Mouse (Mus musculus) cerebellum, postnatal 36 days (tissue): ENCODE measurements around the gene Fdps.

Experiments used
- DNase-seq, 2 experiments: peaks; one replicate each; pipeline ENCODE4 v3.0.0; 2021 to 2022; ENCODE audit warnings: mixed read lengths in 2 of 2

The Fdps gene

GRCm38 (mm10) chr3:89101812-89102494, at the start of gene Fdps:
Gene Fdps (minus strand): TSS chr3:89101959.
- DNase-seq: peak; percentile 93 to 96

GRCm38 (mm10) chr3:89148567-89148966, 46.8 kb upstream of the Fdps start:
- no peak for DNase-seq

DNA sequence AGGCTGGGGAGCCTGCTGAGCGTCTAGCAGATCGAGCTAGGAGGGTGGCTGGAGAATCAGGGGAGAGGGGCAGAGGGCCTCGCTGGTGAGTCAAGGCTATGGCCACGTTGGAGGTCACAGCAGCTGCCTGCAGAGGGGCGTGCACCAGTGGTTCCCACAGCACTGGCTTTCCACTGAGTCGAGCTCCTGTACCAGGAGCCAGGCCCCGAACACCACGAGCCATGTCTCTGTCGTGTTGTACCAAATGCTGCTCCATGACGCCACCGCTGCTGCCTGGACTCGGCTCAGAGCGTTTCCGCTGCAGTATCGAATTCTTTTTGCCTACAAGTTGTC, 46.2 kb upstream of the Fdps start:
- DNase-seq: no peak

DNA sequence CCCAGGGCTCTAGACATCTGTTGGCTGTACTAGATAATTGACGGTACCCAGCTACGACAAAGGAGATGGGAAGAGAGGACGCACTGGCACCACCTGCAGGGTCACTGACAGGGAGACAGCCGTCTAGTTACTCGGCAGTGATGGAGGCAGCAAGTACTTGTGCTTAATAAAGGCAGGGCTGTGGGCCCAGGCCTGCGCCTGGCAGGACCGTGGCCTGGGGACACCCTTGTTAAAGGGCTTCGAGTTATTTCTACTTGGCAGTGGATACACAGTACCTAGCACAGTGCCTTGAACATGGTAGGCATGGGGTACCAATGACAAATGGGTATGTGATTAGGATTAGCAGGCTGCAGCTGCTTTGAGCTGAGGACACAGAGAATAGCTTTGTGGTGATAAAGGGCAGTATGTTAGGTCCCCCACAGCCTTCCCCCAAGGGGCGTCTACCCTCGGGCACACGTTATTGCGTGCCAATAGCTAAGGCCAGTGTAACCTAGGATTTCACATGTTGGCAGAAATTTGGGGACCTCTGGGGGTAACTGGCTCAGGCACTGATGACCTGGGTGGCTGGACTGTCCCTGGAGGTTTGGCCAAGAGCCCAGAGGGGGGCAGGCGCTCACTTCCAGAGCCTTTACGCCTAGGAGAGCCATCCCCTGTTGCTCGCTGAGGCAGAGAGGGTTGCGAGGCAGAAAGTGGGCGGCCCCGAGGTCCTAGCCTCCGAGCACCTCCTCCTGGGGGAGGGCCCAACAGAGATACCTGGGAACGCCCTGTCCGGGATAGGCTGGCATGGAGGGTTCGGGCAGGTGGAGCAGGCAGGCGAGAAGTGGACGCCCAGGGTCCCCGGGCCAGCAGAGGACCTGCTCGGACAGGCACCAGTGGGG, 45.6 kb upstream of the Fdps start:
- DNase-seq: no peak

DNA sequence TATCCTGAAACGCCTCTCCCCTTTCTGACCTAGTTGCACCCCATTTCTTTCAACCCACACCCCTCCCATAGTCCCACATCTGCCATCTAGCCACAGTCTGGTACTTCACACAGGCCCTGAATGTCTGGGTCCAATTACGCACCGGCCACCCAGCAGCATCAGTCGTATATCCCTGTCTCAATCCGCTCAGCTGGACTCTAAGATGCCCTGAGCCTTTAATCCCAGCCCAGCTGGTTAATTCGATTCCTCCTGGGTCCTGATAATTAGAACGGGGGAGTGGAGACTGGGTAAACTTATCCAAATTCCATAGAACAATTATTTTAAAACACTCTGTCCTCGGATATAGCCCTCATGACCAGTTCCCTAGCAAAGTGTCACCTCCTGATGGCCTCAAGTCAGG, 43.8 kb upstream of the Fdps start:
- DNase-seq: no peak

GRCm38 (mm10) chr3:89144821-89145220, 43.1 kb upstream of the Fdps start:
- DNase-seq: no peak

GRCm38 (mm10) chr3:89136365-89136764, 34.6 kb upstream of the Fdps start:
- no peak for DNase-seq

DNA sequence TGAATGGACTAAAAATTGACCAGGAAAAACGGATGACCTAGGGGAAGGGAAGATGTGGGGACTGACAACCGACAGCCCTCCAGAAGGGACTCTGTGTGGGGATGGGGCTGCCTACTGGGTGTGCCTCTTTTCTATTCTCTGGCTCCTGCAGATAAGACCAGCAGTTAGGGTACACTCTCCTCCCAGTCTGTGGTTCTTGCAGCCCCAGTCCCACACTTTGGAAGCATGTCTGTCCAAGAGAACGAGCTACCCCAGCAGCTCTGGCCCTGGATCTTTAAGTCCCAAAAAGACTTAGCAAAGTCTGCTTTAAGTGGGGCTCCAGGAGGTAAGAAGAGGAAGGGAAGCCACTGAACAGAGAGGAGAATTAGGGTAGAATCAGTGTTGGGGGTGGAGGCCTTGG, 34.2 kb upstream of the Fdps start, which contains the start of gene Pklr:
Gene Pklr (plus strand): TSS at position 185 of the 400 bp plus-strand sequence.
- DNase-seq: no peak

DNA sequence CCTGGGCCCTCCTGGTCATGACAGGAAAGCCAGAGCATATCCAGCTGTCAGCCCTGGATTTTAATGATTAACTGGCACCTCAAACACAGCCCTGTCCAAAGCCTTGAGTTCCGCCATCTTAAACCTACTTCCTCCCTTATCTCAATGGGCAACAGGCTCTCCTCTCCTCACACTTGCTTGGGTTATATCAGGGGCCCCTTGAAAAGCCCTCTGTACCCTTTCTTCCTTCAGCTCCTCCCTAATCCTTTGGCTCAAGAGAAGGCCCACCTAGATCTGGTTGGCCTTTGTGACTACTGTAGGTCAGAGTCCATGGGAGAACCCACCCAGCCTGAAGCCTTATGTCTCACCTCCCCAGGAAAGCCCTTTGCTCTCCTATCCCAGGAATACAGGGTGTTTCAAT, 32.0 kb upstream of the Fdps start:
- no peak for DNase-seq

GRCm38 (mm10) chr3:89133063-89133450, 31.3 kb upstream of the Fdps start:
- DNase-seq: no peak

GRCm38 (mm10) chr3:89132285-89133062, 30.7 kb upstream of the Fdps start:
- peak; percentile 59 to 61 for DNase-seq

DNA sequence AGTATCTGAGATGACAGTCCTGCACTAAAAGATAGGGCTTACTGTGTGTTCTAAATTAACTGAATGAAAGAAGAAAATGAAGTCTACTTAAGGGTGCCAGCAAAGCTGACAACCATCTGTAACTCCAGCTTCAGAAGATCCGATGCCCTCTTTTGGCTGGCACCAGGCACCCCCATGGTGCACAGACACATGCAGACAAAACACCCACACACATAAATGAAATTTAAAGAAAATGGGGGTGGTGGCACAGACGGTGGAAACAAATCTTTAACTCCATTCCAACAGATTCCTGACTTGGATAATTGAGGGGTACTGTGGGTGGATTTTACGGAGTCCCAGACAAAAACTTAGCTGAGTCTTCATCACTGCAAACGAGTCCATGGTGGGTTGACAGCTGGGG, 30.1 kb upstream of the Fdps start:
- no peak for DNase-seq

DNA sequence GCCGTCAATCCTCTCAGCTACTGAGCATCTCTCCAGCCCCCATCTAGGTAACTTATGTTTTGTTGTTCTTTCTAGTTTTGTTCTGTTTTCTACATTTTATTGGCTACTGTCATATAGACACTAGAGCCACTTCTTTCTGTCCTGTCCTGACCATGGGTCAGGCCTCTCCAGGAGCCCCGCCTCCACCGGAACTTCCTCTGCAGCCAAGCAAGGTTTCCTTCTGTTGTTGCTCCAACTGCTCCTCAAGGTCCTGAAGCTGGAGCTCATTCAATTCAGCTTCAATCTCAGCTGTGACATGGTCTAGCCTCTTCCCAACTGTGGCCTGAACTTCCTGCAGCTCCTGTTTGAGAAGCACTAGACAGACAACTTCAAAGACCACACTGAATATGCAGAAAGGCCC, 28.1 kb upstream of the Fdps start:
- no peak for DNase-seq

DNA sequence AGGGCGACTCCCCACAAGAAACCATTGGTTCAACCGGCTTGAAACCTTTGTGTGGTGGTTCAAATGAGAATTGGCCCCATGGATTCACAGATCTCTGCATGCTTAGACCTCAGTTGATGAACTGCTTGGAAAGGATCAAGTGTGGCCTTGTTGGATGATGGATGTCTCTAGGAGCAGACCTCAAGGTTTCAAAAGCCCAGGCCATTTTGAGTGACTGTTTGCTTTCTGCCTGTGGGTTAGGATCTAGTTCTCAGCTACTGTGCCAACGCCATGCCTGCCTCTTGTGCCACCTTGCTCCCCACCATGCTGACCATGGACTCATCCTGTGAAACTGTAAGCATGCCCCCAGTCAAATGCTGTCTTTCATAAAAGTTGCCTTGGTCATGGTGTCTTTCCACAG, 24.2 kb upstream of the Fdps start:
- no peak for DNase-seq

- DNase-seq: no peak
Observed at GRCm38 (mm10) chr3:89124241-89124640, 22.5 kb upstream of the Fdps start.

DNA sequence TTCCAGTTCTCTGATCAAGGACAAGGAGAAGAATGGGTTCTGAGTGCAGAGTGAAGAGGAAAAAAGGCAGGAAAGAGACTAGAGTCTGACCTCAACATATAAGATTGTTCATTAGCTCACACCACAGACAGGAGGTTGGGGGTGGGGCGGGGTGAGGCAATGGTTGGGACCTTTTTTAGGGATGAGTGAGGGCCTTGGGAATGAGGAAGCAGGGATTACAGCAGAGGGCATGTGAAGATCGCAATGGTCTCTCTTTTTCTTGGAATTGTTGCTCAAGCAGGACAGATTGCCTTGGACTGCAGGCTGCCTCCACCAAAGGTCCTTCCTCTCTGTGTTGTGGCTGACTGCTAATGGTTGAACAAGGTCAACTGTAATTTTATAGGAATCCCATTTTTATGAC, 21.6 kb upstream of the Fdps start:
- DNase-seq: no peak

DNA sequence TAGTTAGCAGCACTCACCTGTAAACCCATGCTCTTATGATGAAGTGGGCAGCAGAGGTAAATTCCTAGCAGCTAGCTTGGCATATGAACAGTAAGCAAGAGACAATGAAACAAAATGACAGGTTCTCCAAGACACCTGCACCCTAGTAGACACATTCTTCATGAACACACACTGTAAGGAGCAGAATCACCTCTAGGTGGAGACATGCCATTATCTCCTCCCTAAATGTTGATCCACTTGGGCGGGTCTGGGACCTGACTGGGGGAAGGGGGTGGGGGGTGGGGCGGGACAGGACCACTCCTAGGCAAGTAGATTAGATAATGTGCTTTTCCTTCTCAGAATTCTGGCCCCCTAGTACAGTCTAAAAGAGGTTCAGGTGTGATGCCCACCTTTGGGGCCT, 13.8 kb upstream of the Fdps start:
- DNase-seq: peak in 1 of 2 experiments; percentile 42

GRCm38 (mm10) chr3:89113058-89113457, 11.3 kb upstream of the Fdps start:
- DNase-seq: no peak

GRCm38 (mm10) chr3:89108146-89108545, 6.4 kb upstream of the Fdps start:
- DNase-seq: no peak

- no peak for DNase-seq
Observed at GRCm38 (mm10) chr3:89107545-89107944, 5.8 kb upstream of the Fdps start.

- DNase-seq: no peak
Observed at GRCm38 (mm10) chr3:89106881-89107280, 5.1 kb upstream of the Fdps start.

DNA sequence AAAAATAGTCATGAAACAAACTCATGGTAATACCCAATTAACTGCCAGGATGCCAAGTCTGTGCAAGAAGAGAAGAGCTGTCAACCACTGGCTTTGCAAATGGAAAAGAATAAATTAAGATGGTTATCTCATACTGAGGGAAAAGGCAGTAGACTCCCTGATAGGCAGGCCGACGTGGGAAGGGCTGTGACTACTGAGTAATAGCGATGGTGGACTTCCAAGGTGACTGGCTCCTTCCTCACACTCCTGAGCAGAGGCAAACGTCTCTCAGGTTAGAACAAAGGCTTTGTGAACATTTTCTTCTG, 1.5 kb upstream of the Fdps start:
- DNase-seq: no peak

DNA sequence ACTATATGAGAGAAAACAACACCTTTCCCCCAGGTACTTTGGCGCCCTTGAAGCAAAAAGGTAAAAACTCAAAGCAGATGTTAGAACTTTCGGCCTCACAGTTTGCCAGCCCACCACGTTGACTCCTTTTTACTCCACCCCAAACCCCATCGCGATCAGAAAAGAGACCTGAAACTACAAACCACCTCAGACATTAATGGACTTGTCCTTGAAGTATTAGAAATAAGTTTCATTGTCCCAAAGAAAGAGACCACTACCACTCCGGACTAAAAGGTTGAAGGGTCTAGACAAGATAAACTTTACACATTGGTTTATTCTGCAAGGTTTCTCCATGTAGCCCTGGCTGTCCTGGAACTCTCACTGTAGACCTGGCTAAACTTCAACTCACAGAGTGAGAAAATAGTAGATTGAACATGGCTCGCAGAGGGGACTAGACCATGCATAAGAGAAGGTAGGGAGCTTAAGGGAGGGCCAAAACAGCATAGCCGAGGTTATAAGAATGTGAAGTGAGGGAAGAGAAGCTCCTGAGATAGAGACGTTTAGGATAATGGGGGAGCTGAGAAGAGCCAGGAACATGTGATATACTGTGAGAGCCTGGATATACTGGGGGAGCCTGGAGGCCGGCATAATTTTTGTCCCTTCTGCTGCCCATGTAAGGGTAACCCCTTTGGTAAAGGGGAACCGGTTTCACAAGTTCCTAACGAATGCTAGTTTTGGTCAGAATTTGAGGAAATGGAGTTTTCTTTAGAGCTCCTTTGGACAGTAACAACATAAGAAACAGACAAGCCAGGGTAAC, 934 bp upstream of the Fdps start:
- no peak for DNase-seq
